Mouse (Mus musculus) right cerebral cortex, postnatal 14 days (tissue): ENCODE results near the gene Gm38431.
A peak's percentile ranks its signal among the peaks of the same experiment; 100 is the strongest.

Experiments
- DNase-seq: peaks from one replicate; pipeline ENCODE4 v3.0.0; 2022

The Gm38431 gene

DNA sequence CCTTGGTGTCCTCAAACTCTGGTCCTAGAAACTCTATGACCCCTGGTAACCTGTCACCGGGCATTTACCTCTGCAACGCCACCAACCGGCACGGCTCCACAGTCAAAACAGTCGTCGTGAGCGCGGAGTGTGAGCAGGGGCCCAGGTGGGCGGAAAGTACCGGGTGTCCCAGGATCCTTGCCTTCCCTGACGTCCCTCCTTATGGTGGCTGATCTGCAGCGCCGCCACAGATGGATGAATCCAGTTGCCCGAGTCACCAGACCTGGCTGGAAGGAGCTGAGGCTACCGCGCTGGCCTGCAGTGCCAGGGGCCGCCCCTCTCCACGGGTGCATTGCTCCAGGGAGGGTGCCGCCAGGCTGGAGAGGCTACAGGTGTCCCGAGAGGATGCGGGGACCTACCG is 55.1 kb downstream of the Gm38431 start:
- DNase-seq, result peak; percentile 27

DNA sequence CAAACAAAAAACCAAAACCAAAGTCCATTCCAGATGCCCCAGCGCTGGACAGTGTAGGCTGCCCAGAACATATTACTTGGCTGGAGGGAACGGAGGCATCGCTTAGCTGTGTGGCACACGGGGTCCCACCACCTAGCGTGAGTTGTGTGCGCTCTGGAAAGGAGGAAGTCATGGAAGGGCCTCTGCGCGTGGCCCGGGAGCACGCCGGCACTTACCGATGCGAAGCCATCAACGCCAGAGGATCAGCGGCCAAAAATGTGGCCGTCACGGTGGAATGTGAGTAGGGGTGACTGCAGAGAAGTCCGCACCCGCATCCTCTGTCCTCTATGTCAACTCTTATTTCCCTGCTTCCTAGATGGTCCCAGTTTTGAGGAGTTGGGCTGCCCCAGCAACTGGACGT is 55.6 kb downstream of the Gm38431 start:
- DNase-seq, result no peak

DNA sequence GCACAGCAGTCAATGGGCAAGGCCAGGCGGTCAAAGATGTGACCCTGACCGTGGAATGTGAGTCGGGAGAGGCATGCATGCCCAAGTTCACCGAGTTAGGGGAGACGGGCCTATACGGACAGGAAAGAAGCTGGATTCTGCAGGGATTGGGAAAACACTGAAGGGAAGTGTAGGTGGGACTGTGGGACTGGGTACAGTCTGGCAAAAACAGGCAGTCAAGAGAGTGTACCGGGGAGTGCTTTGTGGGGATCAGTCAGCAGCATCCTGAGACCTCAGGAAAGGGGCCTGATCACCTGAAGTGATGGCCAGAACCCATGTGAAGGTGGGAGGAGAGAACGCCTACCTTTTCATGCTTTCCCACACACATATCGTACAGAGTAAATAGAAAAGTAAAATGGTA is 56.2 kb downstream of the Gm38431 start:
- DNase-seq, result no peak

DNA sequence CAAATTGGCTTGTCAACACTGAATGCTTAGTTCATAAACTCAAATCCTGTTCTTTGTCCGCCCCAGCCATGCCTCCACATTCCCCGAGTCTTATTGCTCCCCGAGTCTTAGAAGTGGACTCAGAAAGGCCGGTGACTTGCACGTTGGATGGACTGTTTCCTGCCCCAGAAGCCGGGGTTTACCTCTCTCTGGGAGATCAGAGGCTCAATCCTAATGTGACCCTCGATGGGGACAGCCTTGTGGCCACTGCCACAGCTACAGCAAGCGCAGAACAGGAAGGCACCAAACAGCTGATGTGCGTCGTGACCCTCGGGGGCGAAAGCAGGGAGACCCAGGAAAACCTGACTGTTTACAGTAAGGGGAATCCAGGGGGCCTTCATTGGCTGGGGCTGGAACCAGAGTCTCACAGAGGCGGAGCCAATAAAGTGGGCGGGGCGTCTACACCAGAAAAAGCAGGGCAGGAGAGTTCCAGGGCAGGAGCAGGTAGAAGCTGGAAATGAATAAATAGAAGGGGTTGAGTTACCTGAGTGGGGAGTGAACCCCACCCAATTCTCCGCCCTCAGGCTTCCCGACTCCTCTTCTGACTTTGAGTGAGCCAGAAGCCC is 57.2 kb downstream of the Gm38431 start:
- no peak for DNase-seq

DNA sequence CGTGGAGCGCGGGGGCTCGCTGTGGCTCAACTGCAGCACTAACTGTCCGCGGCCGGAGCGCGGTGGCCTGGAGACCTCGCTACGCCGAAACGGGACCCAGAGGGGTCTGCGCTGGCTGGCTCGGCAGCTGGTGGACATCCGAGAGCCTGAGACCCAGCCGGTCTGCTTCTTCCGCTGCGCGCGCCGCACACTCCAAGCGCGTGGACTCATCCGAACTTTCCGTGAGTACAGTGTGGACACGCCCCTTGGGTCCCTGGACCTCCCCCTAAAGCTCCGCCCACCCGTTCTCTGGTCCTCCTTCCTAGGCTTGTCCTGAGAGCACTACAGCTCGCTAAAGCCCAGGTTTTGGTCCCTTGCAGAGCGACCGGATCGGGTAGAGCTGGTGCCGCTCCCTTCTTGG is 58.7 kb downstream of the Gm38431 start:
- peak; percentile 70 for DNase-seq

DNA sequence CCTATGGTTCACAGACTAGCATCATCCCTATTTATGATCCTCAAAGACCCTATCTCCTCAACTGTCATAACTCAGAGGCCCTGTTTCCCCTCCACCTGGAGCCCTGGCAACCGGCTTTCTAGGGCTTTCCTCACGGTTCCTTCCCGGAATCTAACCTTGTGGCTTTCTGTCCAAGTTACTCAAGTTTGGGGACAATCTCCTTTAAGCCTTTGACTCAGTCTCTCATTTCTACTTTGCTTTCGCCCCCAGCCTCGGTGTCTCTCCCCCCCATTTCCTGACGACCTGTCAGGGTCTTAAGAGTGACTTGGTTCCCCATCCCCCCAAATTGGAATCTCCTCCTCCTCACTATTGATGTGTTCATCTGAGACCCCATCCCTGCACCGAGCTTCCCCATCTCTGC is 59.3 kb downstream of the Gm38431 start:
- no peak for DNase-seq

DNA sequence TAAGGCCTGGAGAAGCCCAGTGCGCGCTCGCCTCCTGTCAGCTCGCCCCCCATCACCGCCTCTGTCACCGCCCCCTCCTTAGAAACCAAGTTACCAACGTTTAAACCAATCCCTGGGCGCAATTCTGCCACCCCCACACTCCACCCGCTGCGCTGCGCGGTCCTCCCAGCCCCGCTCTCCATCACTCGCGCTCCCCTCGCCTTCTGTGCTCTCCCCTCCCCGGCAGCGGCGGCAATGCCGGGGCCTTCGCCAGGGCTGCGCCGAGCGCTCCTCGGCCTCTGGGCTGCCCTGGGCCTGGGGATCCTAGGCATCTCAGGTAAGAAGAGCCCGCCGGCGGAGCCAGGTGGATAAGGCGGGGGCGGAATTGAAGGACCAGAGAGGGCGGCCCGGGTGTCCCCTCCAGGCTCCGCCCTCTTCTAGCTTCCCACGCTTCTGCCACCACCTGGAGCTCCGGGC is 59.9 kb downstream of the Gm38431 start, which contains the start of gene Icam5:
Gene Icam5, plus strand, starts transcription at position 178 of the 456 bp plus-strand sequence.
- DNase-seq, result peak; percentile 80

DNA sequence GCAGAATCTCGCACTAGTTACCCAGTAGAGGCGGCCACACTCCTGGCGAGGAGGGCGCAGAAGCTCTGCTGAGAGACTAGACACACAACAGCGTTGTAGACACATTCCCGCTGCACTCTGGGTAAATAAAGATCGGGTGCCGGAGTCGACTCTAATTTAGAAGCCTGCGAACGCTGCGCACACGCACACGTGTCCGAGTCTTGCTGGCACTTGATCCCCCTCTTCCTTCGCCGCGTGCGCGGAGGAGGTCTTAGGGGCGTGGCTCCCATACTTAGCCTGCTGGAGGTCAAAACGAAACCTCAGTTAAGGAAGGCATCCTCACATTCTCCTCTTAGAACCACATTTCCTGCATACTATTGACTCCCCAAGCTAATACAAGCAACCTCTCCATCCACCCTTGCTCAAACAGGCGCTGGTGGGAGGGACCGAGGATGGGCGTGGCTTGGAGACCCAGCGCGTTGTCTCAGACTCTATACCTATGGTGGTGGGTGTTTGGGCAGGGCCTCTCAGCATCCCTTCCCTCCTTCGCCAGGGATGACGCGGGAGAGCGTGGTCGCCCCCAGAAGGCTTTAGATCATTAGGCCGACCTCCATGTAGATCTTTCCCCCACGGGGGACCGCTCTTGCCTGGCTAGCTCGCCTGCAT is 60.4 kb downstream of the Gm38431 start:
- DNase-seq, result peak; percentile 75

DNA sequence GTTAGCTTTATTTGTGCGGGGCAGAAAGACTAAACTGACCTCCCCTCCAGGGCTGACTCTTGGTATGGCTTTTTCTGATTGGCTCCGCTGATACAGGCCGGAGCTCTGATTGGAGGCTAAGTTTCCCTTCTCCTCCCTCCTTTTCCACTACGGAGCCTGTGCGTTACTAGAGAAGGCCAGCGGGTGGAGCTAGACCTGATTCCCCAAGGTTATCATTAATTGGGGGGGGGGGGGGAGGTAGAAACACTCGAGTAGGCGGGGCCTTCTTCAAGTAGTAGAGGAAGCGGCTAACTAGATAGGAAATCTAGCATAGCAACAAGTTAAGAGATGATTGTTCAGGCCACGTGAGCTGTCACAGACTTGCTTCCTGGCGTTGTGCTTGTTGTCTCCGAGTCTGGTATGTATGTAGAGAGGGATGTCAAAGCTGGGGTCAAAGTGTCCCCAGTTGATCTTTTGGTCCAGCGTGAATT is 61.0 kb downstream of the Gm38431 start:
- DNase-seq, result peak; percentile 87

DNA sequence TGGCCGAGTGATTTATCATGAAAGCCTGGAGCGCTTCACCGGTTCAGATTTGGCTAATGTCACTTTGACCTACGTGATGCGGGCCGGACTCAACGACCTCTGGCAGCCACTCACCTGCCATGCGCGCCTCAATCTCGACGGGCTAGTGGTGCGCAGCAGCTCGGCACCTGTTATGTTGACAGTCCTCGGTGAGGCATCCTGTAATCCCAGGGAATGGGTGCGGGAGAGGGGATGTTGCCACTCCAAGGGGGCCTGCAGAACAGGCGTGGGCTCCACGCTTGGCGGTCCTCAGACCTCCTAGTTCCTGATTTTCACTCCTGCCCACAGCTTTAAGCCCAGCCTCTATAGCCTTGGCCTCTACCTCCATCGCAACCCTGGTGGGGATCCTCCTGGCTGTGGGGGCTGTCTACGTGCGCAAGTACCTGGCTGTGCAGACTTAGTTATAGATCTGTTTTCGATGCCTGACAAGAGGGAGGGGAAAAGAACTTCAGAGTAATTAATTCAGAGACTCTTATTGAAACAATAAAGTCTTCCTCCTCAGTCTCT is 61.7 kb downstream of the Gm38431 start:
- DNase-seq, result no peak

DNA sequence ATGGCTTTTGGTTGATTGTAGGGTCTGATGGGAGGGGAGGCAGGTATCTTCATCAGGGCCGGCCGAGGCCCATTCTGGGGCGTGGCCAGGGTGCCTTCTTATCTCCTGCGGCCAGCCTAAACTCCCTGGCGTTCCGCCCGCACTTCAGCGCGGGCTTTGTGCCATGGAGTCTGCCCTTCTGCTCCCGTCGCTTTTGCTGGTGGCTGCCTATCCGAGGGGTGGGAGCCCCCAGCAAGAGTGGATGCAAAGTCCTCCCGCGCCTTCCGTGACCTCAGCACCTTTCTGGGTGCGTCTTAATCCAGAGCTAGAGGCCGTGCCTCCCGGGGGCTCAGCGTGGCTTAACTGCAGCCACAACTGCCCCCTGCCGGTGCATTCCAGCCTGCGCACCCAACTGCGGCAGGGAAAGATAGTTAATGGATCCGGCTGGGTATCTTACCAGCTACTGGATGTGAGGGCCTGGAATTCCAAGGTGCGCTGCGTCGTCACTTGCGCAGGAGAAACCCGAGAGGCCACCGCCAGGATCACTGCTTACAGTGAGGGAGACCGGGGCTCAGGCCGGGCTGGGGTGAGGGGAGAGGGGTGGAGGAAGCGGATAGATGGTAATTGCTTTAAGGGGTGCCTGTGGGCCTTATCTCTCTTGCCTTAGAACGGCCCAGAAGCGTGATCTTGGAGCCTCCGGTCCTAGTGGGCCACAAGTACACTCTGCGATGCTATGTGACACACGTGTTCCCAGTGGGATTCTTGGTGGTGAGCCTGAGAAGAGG is 62.3 kb downstream of the Gm38431 start, which contains the start of gene Icam4:
Gene Icam4, plus strand, starts transcription at position 83 of the 764 bp plus-strand sequence.
- DNase-seq, result peak; percentile 79

DNA sequence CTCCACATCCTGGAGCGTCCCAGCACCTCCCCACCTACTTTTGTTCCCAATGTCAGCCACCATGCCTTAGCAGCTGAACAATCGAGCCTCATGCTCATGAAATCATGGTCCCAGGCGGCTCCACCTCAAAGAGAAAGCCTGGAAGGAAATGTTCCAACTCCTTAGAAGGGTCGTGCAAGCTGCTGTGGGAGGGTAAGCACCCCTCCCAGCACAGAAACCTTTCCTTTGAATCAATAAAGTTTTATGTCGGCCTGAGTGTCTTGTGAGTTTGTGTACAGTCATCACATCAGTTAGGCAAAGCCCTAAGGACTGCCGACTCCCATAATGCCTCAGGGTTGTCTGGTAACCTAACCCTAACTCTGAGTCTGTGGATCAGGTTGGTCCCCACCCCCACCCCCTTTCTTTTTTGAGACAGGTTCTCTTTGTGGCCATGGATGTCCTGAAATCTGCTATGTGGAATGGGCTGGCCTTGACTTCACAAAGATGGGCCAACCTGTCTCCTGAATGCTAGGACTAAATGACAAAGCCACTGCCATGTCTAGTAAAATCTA is 63.2 kb downstream of the Gm38431 start:
- no peak for DNase-seq

DNA sequence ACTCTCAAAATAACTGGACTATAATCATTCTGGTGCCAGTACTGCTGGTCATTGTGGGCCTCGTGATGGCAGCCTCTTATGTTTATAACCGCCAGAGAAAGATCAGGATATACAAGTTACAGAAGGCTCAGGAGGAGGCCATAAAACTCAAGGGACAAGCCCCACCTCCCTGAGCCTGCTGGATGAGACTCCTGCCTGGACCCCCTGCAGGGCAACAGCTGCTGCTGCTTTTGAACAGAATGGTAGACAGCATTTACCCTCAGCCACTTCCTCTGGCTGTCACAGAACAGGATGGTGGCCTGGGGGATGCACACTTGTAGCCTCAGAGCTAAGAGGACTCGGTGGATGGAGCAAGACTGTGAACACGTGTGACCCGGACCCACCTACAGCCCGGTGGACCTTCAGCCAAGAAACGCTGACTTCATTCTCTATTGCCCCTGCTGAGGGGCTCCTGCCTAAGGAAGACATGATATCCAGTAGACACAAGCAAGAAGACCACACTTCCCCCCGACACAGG is 64.0 kb downstream of the Gm38431 start:
- no peak for DNase-seq

DNA sequence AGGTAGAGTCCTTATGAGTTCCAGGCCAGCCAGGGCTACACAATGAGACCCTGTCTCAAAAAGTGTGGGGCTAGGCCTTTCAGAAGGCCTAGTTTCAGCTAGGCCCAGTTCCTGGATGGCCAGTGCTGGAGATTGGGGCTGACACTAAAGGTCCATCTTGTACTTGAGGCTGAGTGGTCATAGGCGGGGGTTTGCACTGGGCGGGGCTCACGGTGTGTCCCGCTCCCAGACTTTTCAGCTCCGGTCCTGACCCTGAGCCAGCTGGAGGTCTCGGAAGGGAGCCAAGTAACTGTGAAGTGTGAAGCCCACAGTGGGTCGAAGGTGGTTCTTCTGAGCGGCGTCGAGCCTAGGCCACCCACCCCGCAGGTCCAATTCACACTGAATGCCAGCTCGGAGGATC is 64.9 kb downstream of the Gm38431 start:
- DNase-seq, result no peak

DNA sequence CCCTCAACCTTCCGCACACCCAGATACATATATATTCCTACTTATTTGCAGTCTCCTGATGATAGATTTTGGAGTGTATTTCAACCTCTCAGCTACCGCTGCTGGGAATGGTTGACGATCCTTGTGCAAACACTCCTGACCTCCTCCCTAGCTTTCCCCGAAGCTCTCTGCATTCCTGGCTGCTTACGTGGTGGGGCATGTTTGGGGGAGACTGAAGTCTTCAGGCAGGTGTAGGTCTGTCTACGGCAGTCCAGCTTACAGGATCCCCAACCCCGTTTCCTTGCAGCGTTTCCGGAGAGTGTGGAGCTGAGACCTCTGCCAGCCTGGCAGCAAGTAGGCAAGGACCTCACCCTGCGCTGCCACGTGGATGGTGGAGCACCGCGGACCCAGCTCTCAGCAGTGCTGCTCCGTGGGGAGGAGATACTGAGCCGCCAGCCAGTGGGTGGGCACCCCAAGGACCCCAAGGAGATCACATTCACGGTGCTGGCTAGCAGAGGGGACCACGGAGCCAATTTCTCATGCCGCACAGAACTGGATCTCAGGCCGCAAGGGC is 66.5 kb downstream of the Gm38431 start:
- DNase-seq, result no peak

DNA sequence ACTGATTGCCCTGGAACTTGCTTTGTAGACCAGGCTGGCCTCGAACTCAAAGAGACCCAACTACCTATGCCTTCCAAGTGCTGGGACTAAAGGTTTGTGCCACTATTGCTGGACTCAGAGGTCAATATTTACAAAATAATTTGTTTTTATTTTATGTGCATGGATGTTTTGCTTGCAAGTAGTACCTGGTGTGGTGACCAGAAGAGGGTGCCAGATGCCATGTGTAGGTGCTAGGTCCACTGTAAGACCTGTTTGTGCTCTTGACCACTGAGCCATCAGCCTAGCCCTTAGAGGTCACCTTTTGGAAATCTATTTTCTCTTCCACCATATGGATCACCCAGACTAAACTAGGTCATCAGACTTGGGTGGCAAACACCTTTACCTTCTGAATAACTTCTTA is 69.1 kb downstream of the Gm38431 start:
- no peak for DNase-seq

DNA sequence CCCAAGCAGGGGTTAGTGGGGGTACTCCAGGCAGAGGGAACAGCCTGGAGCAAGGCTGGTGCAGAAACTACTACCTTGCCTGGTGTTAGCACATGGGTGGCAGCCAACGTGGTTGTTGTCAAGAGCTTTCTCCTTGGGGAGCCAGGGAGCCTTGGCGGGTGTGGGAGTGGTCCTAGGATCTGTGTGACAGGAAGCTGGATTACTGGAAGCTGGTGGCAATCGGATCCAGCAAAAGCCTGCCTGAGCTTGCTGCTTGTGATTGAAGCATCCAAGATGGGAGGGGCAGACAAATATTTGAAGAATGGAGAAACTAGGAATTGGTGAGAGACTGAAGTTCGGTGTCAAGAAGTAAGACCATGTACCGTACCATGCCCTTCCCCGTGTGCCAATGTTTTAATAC is 69.5 kb downstream of the Gm38431 start:
- DNase-seq, result no peak

DNA sequence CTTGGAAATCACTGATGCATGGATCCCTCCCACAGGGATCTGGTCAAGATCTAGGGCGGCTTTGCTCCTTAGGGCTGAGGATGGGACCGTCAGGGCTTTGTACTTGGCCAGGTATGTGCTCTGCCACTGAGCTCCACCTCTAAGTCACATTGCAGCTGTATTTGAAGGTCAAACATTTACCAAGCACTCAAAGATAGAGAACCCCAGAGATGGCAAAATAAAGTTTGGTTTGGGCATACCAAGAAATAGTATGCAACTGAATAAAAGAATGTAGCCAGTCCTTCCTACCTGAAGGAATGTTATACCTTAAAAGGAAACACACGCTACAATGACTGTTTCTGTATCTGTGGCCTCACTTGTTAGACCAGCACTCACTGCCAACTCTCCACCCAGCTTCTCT is 70.4 kb downstream of the Gm38431 start:
- no peak for DNase-seq

DNA sequence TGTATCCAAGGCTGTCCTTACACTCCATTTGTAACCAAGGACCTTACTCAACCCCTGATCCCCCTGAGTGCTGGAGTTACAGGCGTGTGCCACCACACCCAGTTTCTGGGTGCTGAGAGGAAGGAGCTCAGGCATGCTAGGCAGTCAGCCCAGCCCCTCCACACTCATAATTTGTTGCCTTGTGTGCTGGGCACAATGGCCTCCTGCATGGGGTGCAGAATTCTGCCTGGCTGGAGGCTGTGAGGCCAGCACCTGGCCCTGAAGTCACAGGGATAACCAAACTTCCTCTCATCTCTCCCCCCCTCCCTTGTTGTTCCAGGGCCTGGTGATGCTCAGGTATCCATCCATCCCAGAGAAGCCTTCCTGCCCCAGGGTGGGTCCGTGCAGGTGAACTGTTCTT is 73.2 kb downstream of the Gm38431 start:
- no peak for DNase-seq
